Mouse (Mus musculus) hindbrain, embryonic 11.5 days (tissue): ENCODE measurements around the gene Frmd5. TPM values are rescaled to one million over a fixed set of nuclear protein-coding genes. Genes with fewer than 3 reads are reported as not detected.
A peak's percentile ranks its signal among the peaks of the same experiment; 100 is the strongest.

Experiments used
- ATAC-seq: fragments of 200-750 bp; cut with Nextera tagmentation; 2 replicates; pipeline ENCODE4 v1.8.0; 2017; ENCODE audit warnings: mild to moderate bottlenecking, moderate TSS enrichment, moderate library complexity; ENCODE audit not compliant: low FRiP score
- DNase-seq: peaks from one replicate; pipeline ENCODE4 v3.0.0-alpha.2; 2015; ENCODE audit warnings: low spot score
- H3K27ac ChIP-seq: fragments of 300-500 bp; sonication (generic); 2 replicates; pipeline ENCODE4 v1.5.1; 2014; ENCODE audit warnings: mild to moderate bottlenecking, low read depth, low read length
- H3K27me3 ChIP-seq: fragments of 300-500 bp; sonication (generic); 2 replicates; pipeline ENCODE4 v1.6.1; 2014; ENCODE audit warnings: mild to moderate bottlenecking, low read length, moderate library complexity, mixed read lengths; ENCODE audit not compliant: control insufficient read depth, insufficient read depth
- H3K36me3 ChIP-seq: fragments of 300-500 bp; sonication (generic); 2 replicates; pipeline ENCODE4 v1.6.1; 2014; ENCODE audit warnings: mild to moderate bottlenecking, low read length, moderate library complexity, mixed read lengths; ENCODE audit not compliant: control insufficient read depth, insufficient read depth
- H3K4me1 ChIP-seq: fragments of 300-500 bp; sonication (generic); replicated peaks from 2 replicates; pipeline ENCODE4 v1.6.1; 2014; ENCODE audit warnings: low read length, mixed read lengths; ENCODE audit not compliant: control insufficient read depth, insufficient read depth
- H3K4me2 ChIP-seq: fragments of 300-500 bp; sonication (generic); replicated peaks from 2 replicates; pipeline ENCODE4 v1.6.1; 2014; ENCODE audit warnings: mild to moderate bottlenecking, low read depth, low read length
- H3K4me3 ChIP-seq: fragments of 300-500 bp; sonication (generic); 2 replicates; pipeline ENCODE4 v1.5.1; 2014; ENCODE audit warnings: low read depth, low read length
- H3K9ac ChIP-seq: fragments of 300-500 bp; sonication (generic); 2 replicates; pipeline ENCODE4 v1.6.1; 2014; ENCODE audit warnings: low read depth, low read length
- H3K9me3 ChIP-seq: fragments of 300-500 bp; sonication (generic); 2 replicates; pipeline ENCODE4 v1.6.1; 2016; ENCODE audit warnings: low read length; ENCODE audit not compliant: control insufficient read depth
- WGBS: fragments of 180-500 bp; shearing (Covaris S2); extraction: QIAGEN DNeasy Blood & Tissue Kit; methylation state at CpG from one replicate; pipeline ENCODE4 v1.1.7; 2014; 5-methylcytosine and 5-hydroxymethylcytosine counted together
- polyA plus RNA-seq: library from polyadenylated mRNA; unstranded; fragments of >200 nt; fragmentation: Nextera tagmentation; extraction: Ambion mirVana; gene quantifications from 2 replicates; pipeline ENCODE4 v1.2.1, GENCODE M21; 2014

The Frmd5 gene
- polyA plus RNA-seq: 17.9 and 18.5 TPM in 2 replicates

GRCm38 (mm10) chr2:121806959-121807653 is at the start of gene Frmd5:
Gene Frmd5, minus strand, starts transcription at chr2:121807087.
- peak; percentile 97 for ATAC-seq

DNA sequence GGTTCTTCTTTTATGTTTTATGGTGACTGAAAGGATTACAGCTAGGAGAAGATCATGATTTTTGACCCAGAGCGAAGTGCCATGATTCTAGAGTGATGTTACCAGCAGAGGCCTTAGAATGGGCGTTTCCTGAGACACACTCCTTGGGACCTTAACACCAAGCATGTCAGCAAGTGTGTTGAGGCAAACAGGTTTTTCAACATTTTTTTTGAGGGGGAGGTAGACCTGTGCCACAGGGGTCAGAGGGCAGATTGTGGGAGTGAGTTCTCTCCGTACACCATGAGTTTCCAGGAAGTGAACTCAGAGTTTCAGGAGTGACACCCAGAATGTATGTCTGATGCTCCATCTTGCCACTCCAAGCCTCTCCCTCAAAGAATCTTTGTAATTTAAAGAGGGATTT is 47.1 kb upstream of the Frmd5 start:
- Histone ChIP-seq H3K9ac (no peak overlapping the region), H3K36me3 (no peaks in the 10 kb centered on the region), H3K27me3 (no peaks in the 10 kb centered on the region), H3K9me3 (no peaks in the 10 kb centered on the region), H3K27ac (no peak overlapping the region), H3K4me1 (no peaks in the 10 kb centered on the region), H3K4me2 (no peak overlapping the region), H3K4me3 (no peak overlapping the region)
- ATAC-seq (no peak), DNase-seq (no peak)
- 87% methylated on average over 3 of the region's 3 CpGs for WGBS

More at GRCm38 (mm10) chr2:121806959-121807653, at the start of gene Frmd5:
- WGBS: under 1% methylated on average over 35 of the region's 35 CpGs
- Histone ChIP-seq H3K27ac (peak within 1 kb of the TSS; percentile 91), H3K4me3 (peak within 1 kb of the TSS; percentile 80), H3K9ac (peak within 1 kb of the TSS; percentile 91), H3K4me1 (peaks cover 3% of the 10 kb centered on the region; the same call in 1 of the 2 replicates), H3K27me3 (no peaks in the 10 kb centered on the region), H3K9me3 (no peaks in the 10 kb centered on the region), H3K4me2 (peak within 1 kb of the TSS; percentile 92), H3K36me3 (no peaks in the 10 kb centered on the region)
- DNase-seq: peak; percentile 92

- no peak overlapping the region for H3K4me3 ChIP-seq
- H3K4me2 ChIP-seq: no peak overlapping the region
- H3K27me3 ChIP-seq: no peaks in the 10 kb centered on the region
- H3K27ac ChIP-seq: no peak overlapping the region
- no peak for ATAC-seq
- H3K9ac ChIP-seq: no peak overlapping the region
- WGBS: 73% methylated on average over 2 of the region's 2 CpGs
- H3K36me3 ChIP-seq: no peaks in the 10 kb centered on the region
- H3K4me1 ChIP-seq: no peaks in the 10 kb centered on the region
- H3K9me3 ChIP-seq: no peaks in the 10 kb centered on the region
- DNase-seq: no peak
Observed at GRCm38 (mm10) chr2:121852045-121852444, 45.2 kb upstream of the Frmd5 start.

DNA sequence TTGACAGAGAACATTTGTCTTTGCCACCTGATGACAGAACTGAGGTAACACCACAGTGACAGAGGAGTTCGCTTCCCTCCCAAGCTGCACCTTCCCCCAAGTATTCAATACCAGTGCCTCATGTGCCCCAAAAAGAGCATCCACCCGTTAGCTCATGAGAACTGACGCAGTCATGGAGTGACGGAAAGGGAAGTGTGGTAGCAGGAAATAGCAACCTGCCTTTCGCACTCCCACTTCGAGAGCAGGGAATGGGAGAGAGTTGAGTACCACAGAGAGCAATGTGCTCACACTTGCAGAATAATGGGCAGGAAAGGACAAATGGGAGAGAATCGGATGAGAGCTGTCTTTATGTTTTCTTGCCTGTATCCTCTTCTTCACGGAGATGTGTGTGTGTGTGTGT is 39.2 kb upstream of the Frmd5 start:
- H3K4me3 ChIP-seq: no peak overlapping the region
- no peaks in the 10 kb centered on the region for H3K9me3 ChIP-seq
- no peaks in the 10 kb centered on the region for H3K4me1 ChIP-seq
- H3K9ac ChIP-seq: no peak overlapping the region
- H3K27ac ChIP-seq: no peak overlapping the region
- 69% methylated on average over 7 of the region's 8 CpGs for WGBS
- no peaks in the 10 kb centered on the region for H3K27me3 ChIP-seq
- H3K4me2 ChIP-seq: no peak overlapping the region
- ATAC-seq: no peak
- no peaks in the 10 kb centered on the region for H3K36me3 ChIP-seq
- no peak for DNase-seq

- Histone ChIP-seq H3K4me1 (no peaks in the 10 kb centered on the region), H3K4me2 (no peak overlapping the region), H3K9ac (no peak overlapping the region), H3K9me3 (no peaks in the 10 kb centered on the region), H3K36me3 (no peaks in the 10 kb centered on the region), H3K27me3 (no peaks in the 10 kb centered on the region), H3K27ac (no peak overlapping the region), H3K4me3 (no peak overlapping the region)
- DNase-seq (no peak), ATAC-seq (no peak)
- 85% methylated on average over 3 of the region's 3 CpGs for WGBS
Observed at GRCm38 (mm10) chr2:121842249-121842648, 35.4 kb upstream of the Frmd5 start.

DNA sequence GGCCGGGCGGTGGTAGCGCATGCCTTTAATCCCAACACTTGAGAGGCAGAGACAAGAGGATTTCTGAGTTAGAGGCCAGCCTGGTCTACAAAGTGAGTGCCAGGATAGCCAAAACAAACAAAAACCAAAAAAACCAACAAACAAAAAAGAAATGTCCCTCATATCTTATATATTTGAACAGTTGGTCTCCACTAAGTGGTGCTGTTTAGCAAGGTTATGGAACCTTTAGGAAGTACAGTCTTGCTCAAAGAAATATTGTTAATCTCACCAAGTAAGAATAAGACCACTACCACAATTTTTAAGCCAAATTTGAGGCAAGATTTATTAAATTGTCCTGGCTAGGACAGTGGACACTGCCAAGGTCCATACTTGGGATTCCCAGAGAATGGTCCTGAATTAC is 34.6 kb upstream of the Frmd5 start:
- no peaks in the 10 kb centered on the region for H3K36me3 ChIP-seq
- H3K4me2 ChIP-seq: no peak overlapping the region
- no peak overlapping the region for H3K4me3 ChIP-seq
- no peak for ATAC-seq
- DNase-seq: no peak
- H3K27me3 ChIP-seq: no peaks in the 10 kb centered on the region
- no peak overlapping the region for H3K9ac ChIP-seq
- H3K4me1 ChIP-seq: no peaks in the 10 kb centered on the region
- no peaks in the 10 kb centered on the region for H3K9me3 ChIP-seq
- 96% methylated on average over 3 of the region's 3 CpGs for WGBS
- H3K27ac ChIP-seq: no peak overlapping the region

- ATAC-seq: no peak
- Histone ChIP-seq H3K36me3 (no peaks in the 10 kb centered on the region), H3K9me3 (no peaks in the 10 kb centered on the region), H3K27ac (no peak overlapping the region), H3K27me3 (no peaks in the 10 kb centered on the region), H3K4me1 (no peaks in the 10 kb centered on the region), H3K9ac (no peak overlapping the region), H3K4me3 (no peak overlapping the region), H3K4me2 (no peak overlapping the region)
- no peak for DNase-seq
- WGBS: 38% methylated on average over 3 of the region's 3 CpGs
Observed at GRCm38 (mm10) chr2:121834926-121835325, 28.0 kb upstream of the Frmd5 start.

DNA sequence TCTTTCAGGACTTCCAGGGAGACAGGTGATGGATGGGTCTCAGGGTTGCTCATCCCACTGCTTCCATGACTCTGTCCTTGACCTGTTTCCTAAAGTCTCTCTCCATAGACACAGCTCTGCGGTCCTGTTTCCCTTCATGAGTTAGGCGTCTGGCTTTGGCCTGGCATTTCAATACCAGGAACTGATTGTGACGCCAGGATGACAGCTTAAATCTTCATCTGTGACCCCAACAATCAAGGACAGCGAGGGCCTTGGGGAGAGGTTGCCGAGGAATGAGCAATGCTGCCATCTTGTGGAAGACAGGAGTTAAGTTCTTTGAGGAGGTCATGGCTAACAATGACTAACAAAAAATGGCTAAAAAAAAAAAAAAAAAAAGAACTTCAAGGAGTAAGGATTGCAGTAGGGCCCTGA is 25.6 kb upstream of the Frmd5 start:
- no peak overlapping the region for H3K4me2 ChIP-seq
- WGBS: 10% methylated on average over 5 of the region's 5 CpGs
- H3K27me3 ChIP-seq: no peaks in the 10 kb centered on the region
- H3K36me3 ChIP-seq: no peaks in the 10 kb centered on the region
- no peaks in the 10 kb centered on the region for H3K9me3 ChIP-seq
- H3K4me3 ChIP-seq: no peak overlapping the region
- H3K4me1 ChIP-seq: no peaks in the 10 kb centered on the region
- H3K9ac ChIP-seq: no peak overlapping the region
- H3K27ac ChIP-seq: no peak overlapping the region
- peak; percentile 74 for DNase-seq
- peak; percentile 51; the same call in 1 of the 2 replicates for ATAC-seq

- WGBS: 85% methylated on average over 3 of the region's 3 CpGs
- no peaks in the 10 kb centered on the region for H3K27me3 ChIP-seq
- DNase-seq (no peak), ATAC-seq (no peak)
- H3K9ac ChIP-seq: no peak overlapping the region
- no peak overlapping the region for H3K4me3 ChIP-seq
- no peak overlapping the region for H3K4me2 ChIP-seq
- no peaks in the 10 kb centered on the region for H3K36me3 ChIP-seq
- no peaks in the 10 kb centered on the region for H3K9me3 ChIP-seq
- no peak overlapping the region for H3K27ac ChIP-seq
- no peaks in the 10 kb centered on the region for H3K4me1 ChIP-seq
Observed at GRCm38 (mm10) chr2:121828411-121828810, 21.5 kb upstream of the Frmd5 start.
